Mouse (Mus musculus) liver, embryonic 14.5 days (tissue): ENCODE measurements at regions not wholly inside any gene's neighbourhood (a gene's known extent, or its start where the extent isn't known, plus 50 kb on each side); places are given as distances from the start of the nearest gene placed in this dataset.

ENCODE experiments used
- ATAC-seq: fragments of 200-750 bp; cut with Nextera tagmentation; 2 replicates; pipeline ENCODE4 v1.8.0; 2017; ENCODE audit warnings: moderate number of reproducible peaks, mild to moderate bottlenecking, moderate library complexity; ENCODE audit not compliant: insufficient read depth
- DNase-seq, 3 experiments: peaks; one replicate each; pipeline ENCODE4 v3.0.0-alpha.2; 2012 to 2013; ENCODE audit warnings: low read depth in 3 of 3, low spot score in 3 of 3
- H3K27ac ChIP-seq: fragments of 300-500 bp; sonication (generic); 2 replicates; pipeline ENCODE4 v1.5.1; 2014; ENCODE audit warnings: moderate library complexity, mild to moderate bottlenecking, control low read depth, inconsistent platforms
- H3K27me3 ChIP-seq: fragments of 300-500 bp; sonication (generic); 2 replicates; pipeline ENCODE4 v1.6.1; 2014; ENCODE audit warnings: mild to moderate bottlenecking, low read length, moderate library complexity; ENCODE audit not compliant: control insufficient read depth, insufficient read depth
- H3K36me3 ChIP-seq: fragments of 300-500 bp; sonication (generic); replicated peaks from 2 replicates; pipeline ENCODE4 v1.6.1; 2014; ENCODE audit warnings: low read depth; ENCODE audit not compliant: control insufficient read depth, insufficient read depth
- H3K4me1 ChIP-seq, 2 experiments: fragments of 200-500 bp in 1 of 2; fragments of 300-500 bp in 1 of 2; sonication (generic) in 1 of 2; replicated peaks; 2 replicates each; pipeline ENCODE4 v1.6.1; 2012 to 2014; ENCODE audit warnings: antibody characterized with exemption in 1 of 2, inconsistent platforms in 1 of 2, low read length in 1 of 2; ENCODE audit not compliant: control insufficient read depth in 2 of 2, insufficient read depth in 2 of 2
- H3K4me2 ChIP-seq: fragments of 300-500 bp; sonication (generic); 2 replicates; pipeline ENCODE4 v1.6.1; 2014; ENCODE audit warnings: low read depth, mild to moderate bottlenecking, control low read depth, moderate library complexity
- H3K4me3 ChIP-seq, 2 experiments: fragments of 200-500 bp in 1 of 2; fragments of 300-500 bp in 1 of 2; sonication (generic) in 1 of 2; 2 replicates each; pipeline ENCODE4 v1.5.1; 2012 to 2014; ENCODE audit warnings: low read depth in 2 of 2, low read length in 2 of 2, mild to moderate bottlenecking in 2 of 2, control low read depth in 1 of 2, inconsistent platforms in 1 of 2, moderate library complexity in 1 of 2; ENCODE audit not compliant: insufficient read depth in 1 of 2
- H3K9ac ChIP-seq: fragments of 300-500 bp; sonication (generic); replicated peaks from 2 replicates; pipeline ENCODE4 v1.6.1; 2014; ENCODE audit warnings: mild to moderate bottlenecking, control low read depth, moderate library complexity
- H3K9me3 ChIP-seq: fragments of 300-500 bp; sonication (generic); 2 replicates; pipeline ENCODE4 v1.6.1; 2016; ENCODE audit warnings: low read length, mixed read lengths; ENCODE audit not compliant: control insufficient read depth
- CTCF ChIP-seq: IDR thresholded peaks from 2 replicates; pipeline ENCODE4 v1.5.1; 2016; ENCODE audit warnings: antibody characterized with exemption, low read depth, control low read depth
- EP300 ChIP-seq: IDR thresholded peaks from 2 replicates; pipeline ENCODE4 v1.6.1; 2016; ENCODE audit warnings: antibody characterized with exemption, low read depth
- WGBS: fragments of 180-500 bp; shearing (Covaris S2); extraction: QIAGEN DNeasy Blood & Tissue Kit; methylation state at CpG from one replicate; pipeline ENCODE4 v1.1.7; 2014; ENCODE audit not compliant: insufficient replicate concordance; 5-methylcytosine and 5-hydroxymethylcytosine counted together

DNA sequence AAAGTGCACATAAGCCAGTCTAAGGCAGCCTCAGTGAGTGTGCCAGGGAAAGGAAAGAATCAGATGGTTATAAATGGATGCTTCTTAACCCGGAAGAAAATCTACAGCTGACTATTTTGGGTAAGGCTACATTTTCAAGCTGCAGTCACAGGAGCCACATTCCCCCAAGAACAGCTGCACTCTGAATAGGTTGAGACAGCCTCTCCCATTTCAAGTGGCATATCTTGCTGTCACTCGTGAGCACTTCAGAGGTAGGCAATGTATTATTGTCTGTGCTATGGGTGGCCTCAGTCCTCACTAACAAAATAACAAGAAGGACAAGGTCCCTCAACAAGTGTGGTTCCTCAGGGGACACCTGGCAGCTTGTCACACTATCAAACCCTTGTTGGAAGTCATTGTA lies 568.1 kb downstream of the Adgrl2 start:
- Histone ChIP-seq H3K9me3 (no peaks in the 10 kb centered on the region), H3K27me3 (no peaks in the 10 kb centered on the region), H3K9ac (no peak overlapping the region), H3K36me3 (no peaks in the 10 kb centered on the region), H3K4me3 (no peak overlapping the region), H3K4me1 (peaks cover 0 to 17% of the 10 kb centered on the region in 2 experiments; a peak in 3 of 4 replicates), H3K27ac (no peak overlapping the region), H3K4me2 (no peak overlapping the region)
- no peak for ATAC-seq
- WGBS, result 42% methylated on average over 2 of the region's 2 CpGs
- no peak for DNase-seq
- TF ChIP-seq CTCF, result no peak
- TF ChIP-seq EP300, result no peak

DNA sequence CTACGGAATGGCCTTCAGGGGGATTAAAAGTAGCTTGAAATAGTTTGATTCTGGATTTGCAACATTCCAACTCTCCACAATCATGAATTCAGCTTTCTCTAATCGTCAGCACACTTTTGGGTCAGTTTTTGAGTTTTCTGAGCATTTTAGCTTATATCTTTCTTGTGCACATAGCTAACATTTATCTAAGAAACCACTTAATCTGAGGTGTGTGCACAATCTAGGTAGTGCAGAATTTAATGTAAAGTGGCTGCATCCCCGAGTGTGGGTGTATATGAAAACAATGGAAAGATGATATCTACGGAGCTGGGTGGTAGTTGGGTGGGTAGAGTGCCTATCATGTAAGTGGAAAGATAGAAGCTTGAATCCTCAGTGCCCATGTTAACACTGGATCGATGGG lies 570.1 kb downstream of the Adgrl2 start:
- peak; percentile 27; the same call in 1 of the 2 replicates for ATAC-seq
- WGBS, result 35% methylated on average over 5 of the region's 5 CpGs

DNA sequence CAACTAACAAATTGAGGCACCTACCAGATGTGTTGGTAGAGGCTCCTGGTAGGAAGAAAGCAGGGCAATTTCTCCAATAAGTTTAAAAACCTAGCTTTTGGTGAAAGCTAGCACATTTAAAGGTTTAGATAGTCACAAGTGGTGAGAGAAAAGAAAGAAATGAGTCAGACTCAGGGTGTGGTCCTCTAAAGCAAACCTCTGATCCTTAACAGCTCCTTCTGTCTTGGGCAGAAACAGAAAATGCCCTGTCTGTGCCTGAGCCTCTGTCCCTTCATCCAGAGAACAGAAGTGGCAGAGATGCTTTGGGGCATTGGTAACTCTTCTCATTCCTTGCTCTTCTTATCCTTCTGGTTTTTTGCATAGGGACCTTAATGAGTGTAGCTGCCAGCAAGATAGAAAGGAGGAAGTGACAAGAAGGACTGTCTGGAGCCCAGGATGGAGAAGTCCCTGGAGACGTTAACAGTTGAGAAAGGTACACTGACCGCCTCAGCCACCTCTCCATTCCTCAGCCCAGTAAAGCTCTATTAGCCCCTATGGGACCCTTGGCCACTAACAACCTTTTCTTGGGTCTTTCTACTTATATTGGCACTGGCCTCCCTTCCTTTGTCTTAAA lies 570.8 kb downstream of the Adgrl2 start:
- Histone ChIP-seq H3K27ac (no peak overlapping the region), H3K4me3 (no peak overlapping the region), H3K9me3 (no peaks in the 10 kb centered on the region), H3K9ac (no peak overlapping the region), H3K4me1 (peaks cover 0 to 17% of the 10 kb centered on the region in 2 experiments; a peak in 3 of 4 replicates), H3K27me3 (no peaks in the 10 kb centered on the region), H3K36me3 (no peaks in the 10 kb centered on the region), H3K4me2 (no peak overlapping the region)
- DNase-seq (no peak), ATAC-seq (0 out of 2 replicates have a peak, but pooled peaks have one; percentile 25)
- WGBS, result 26% methylated on average over 2 of the region's 2 CpGs
- no peak for TF ChIP-seq EP300
- TF ChIP-seq CTCF, result no peak

More for the DNA sequence above, 570.1 kb downstream of the Adgrl2 start:
- DNase-seq, result no peak
- no peaks in the 10 kb centered on the region for H3K27me3 ChIP-seq
- no peak overlapping the region for H3K4me3 ChIP-seq
- H3K9me3 ChIP-seq, result no peaks in the 10 kb centered on the region
- H3K9ac ChIP-seq, result no peak overlapping the region
- peaks cover 0 to 17% of the 10 kb centered on the region in 2 experiments; a peak in 3 of 4 replicates for H3K4me1 ChIP-seq
- no peaks in the 10 kb centered on the region for H3K36me3 ChIP-seq
- no peak overlapping the region for H3K27ac ChIP-seq
- no peak for TF ChIP-seq CTCF
- 0 out of 2 replicates have a peak, but pooled peaks have one; percentile 15 for TF ChIP-seq EP300
- no peak overlapping the region for H3K4me2 ChIP-seq

DNA sequence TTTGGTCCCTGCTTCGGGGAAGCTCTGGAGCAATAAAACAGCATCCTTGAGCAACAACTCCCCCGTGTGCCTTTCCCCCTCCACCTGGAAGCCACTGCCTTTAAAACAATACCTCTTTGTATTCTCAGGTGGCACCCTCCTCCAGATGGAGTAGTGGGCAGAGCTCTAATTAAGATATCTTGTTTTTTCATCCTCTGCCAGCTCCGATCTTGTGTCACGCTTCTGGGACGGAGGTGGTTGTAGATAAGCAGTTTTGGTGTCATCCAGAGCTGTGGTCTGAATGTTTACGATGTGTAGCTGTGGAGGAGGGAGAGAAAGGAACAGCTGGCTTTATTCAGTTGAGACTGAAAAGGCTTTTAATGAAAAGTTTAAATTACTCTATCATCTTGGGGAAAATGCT lies 572.3 kb downstream of the Adgrl2 start:
- no peaks in the 10 kb centered on the region for H3K36me3 ChIP-seq

DNA sequence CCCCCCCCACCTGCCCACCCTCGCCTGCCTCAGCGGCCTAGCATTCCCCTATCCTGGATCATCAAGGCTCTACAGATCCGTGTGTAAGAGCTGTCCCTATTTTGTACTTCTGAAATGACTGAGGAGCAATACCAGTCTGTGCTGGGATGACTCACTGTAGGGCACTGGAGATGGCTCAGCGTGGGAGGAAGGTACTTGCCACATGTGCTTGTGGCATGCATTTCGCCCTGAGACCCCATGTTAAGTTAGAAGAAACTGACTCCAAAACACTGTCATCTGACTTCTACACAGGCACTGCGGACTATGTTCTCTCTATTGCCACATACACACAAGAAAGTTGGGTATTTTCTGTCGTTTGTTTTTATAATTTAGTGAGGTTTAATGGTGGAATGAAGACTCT lies 574.9 kb downstream of the Adgrl2 start:
- H3K4me2 ChIP-seq, result no peak overlapping the region
- H3K27ac ChIP-seq, result no peak overlapping the region
- H3K36me3 ChIP-seq, result no peaks in the 10 kb centered on the region
- WGBS, result 65% methylated on average over 7 of the region's 7 CpGs
- peaks cover 0 to 15% of the 10 kb centered on the region in 2 experiments; a peak in 3 of 4 replicates for H3K4me1 ChIP-seq
- no peaks in the 10 kb centered on the region for H3K27me3 ChIP-seq
- no peak overlapping the region for H3K9ac ChIP-seq
- ATAC-seq, result no peak
- TF ChIP-seq EP300, result no peak
- no peak for TF ChIP-seq CTCF
- H3K4me3 ChIP-seq, result no peak overlapping the region
- H3K9me3 ChIP-seq, result no peaks in the 10 kb centered on the region
- no peak for DNase-seq

More for the DNA sequence above, 572.3 kb downstream of the Adgrl2 start:
- TF ChIP-seq EP300 (peak; percentile 51), CTCF (no peak)
- Histone ChIP-seq H3K4me1 (peaks cover 0 to 17% of the 10 kb centered on the region in 2 experiments; a peak in 3 of 4 replicates), H3K27ac (no peak overlapping the region), H3K9me3 (no peaks in the 10 kb centered on the region), H3K4me2 (no peak overlapping the region), H3K4me3 (no peak overlapping the region), H3K27me3 (no peaks in the 10 kb centered on the region), H3K9ac (no peak overlapping the region)
- peak in 2 of 3 experiments; percentile 16 to 17 for DNase-seq
- ATAC-seq, result peak; percentile 75
- WGBS, result 3% methylated on average over 6 of the region's 6 CpGs
